Mouse (Mus musculus) spleen, postnatal 14 days (tissue): ENCODE measurements around the gene Nt5c1b.

Experiments used
- DNase-seq, 2 experiments: peaks; one replicate each; pipeline ENCODE4 v3.0.0; 2021 to 2022; ENCODE audit warnings: low spot score in 2 of 2

Gene Nt5c1b

GRCm38 (mm10) chr12:10369673-10370072, at the start of gene Nt5c1b:
Nt5c1b (plus strand) TSS chr12:10369973.
- DNase-seq = no peak

- no peak for DNase-seq
Measured at GRCm38 (mm10) chr12:10327651-10328050, 42.1 kb upstream of the Nt5c1b start.

GRCm38 (mm10) chr12:10329460-10329859, 40.3 kb upstream of the Nt5c1b start:
- no peak for DNase-seq

GRCm38 (mm10) chr12:10340604-10341003, 29.2 kb upstream of the Nt5c1b start:
- no peak for DNase-seq

GRCm38 (mm10) chr12:10350706-10351105, 19.1 kb upstream of the Nt5c1b start:
- DNase-seq = no peak

GRCm38 (mm10) chr12:10357756-10358155, 12.0 kb upstream of the Nt5c1b start:
- no peak for DNase-seq

- DNase-seq = peak; percentile 85 to 90
Measured at GRCm38 (mm10) chr12:10390671-10391441, 21.1 kb downstream of the Nt5c1b start, which contains the start of gene Rdh14. Rdh14 (plus strand) TSS chr12:10390772.

- DNase-seq = no peak
Measured at GRCm38 (mm10) chr12:10400788-10401187, 31.0 kb downstream of the Nt5c1b start.

GRCm38 (mm10) chr12:10402421-10403115, 32.8 kb downstream of the Nt5c1b start:
- DNase-seq = no peak

GRCm38 (mm10) chr12:10410511-10411179, 40.9 kb downstream of the Nt5c1b start:
- no peak for DNase-seq

GRCm38 (mm10) chr12:10411453-10411852, 41.7 kb downstream of the Nt5c1b start:
- DNase-seq = no peak

GRCm38 (mm10) chr12:10422347-10422746, 52.6 kb downstream of the Nt5c1b start:
- DNase-seq = no peak

GRCm38 (mm10) chr12:10425982-10426863, 56.5 kb downstream of the Nt5c1b start:
- DNase-seq = no peak

GRCm38 (mm10) chr12:10430999-10431398, 61.2 kb downstream of the Nt5c1b start:
- no peak for DNase-seq

- DNase-seq = peak; percentile 13 to 52
Measured at GRCm38 (mm10) chr12:10438054-10439001, 68.6 kb downstream of the Nt5c1b start.
